Mouse (Mus musculus): ENCODE data around the gene Folr1.

- no peak for TF ChIP-seq POLR2A (IDR thresholded peaks at IDR 0.05; ENCODE audit: low read depth, low read length)
- no peak for TF ChIP-seq CTCF (IDR thresholded peaks at IDR 0.05; ENCODE audit: extremely low read depth, insufficient read depth, insufficient read length, insufficient replicate concordance)
These were observed 39.2 kb downstream of the Folr1 start for GRCm38 (mm10) chr7:101831437-101831836.
